Mouse (Mus musculus): ENCODE data around the gene Cdc25b. TPM values are rescaled to one million over a fixed set of nuclear protein-coding genes. Genes with fewer than 3 reads are reported as not detected.

Cdc25b gene
- polyA plus RNA-seq, 1 experiment from 2014 or later, result 38.7 TPM

- no peaks in the 10 kb centered on the region for H3K4me1 ChIP-seq (replicated peaks; ENCODE audit: control insufficient read depth, insufficient read depth)
- no peaks in the 10 kb centered on the region for H3K27me3 ChIP-seq (ENCODE audit: control insufficient read depth, insufficient read depth, low read length)
- no peaks in the 10 kb centered on the region for H3K36me3 ChIP-seq (ENCODE audit: control insufficient read depth, insufficient read depth, low read length)
- no peak overlapping the region for H3K4me2 ChIP-seq (replicated peaks; ENCODE audit: low read depth)
- WGBS, result 74% methylated on average over 7 of the region's 7 CpGs
- H3K9me3 ChIP-seq (ENCODE audit: control insufficient read depth, low read length), result 0 out of 2 replicates have a peak, but pooled peaks cover 3% of the 10 kb centered on the region
- ATAC-seq (ENCODE audit: low FRiP score, low TSS enrichment) (no peak), DNase-seq (ENCODE audit: low spot score) (no peak)
- H3K4me3 ChIP-seq (ENCODE audit: low read depth, low read length), result no peak overlapping the region
- no peak overlapping the region for H3K9ac ChIP-seq (ENCODE audit: low read length)
- no peak for TF ChIP-seq CTCF (IDR thresholded peaks at IDR 0.05; ENCODE audit: low read depth)
- TF ChIP-seq EP300 (optimal IDR thresholded peaks at IDR 0.05), result no peak
- H3K27ac ChIP-seq (replicated peaks), result no peak overlapping the region
Measured at GRCm38 (mm10) chr2:131163924-131164323, 22.8 kb upstream of the Cdc25b start.

DNA sequence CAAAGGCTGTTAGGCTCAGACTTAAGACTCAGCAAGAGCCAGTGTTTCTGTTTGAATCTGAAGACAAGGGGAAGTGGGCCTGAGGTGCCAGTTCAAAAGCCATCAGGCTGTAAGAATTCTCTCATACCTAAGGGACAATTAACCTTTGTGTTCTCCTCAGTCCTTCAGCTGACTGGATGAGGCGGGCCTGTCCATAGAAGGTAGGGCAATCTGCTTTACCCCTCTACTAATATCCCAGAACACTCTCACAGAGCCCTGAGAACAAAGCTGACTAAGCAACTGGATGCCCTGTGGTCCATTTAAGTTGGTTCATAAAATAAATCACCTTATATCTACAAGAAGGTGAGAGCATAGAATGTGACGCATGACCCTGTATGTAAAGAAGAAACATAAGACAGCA lies 20.6 kb upstream of the Cdc25b start:
- no peak overlapping the region for H3K4me2 ChIP-seq (replicated peaks; ENCODE audit: low read depth)
- no peaks in the 10 kb centered on the region for H3K4me1 ChIP-seq (replicated peaks; ENCODE audit: control insufficient read depth, insufficient read depth)
- ATAC-seq (ENCODE audit: low FRiP score, low TSS enrichment), result no peak
- no peaks in the 10 kb centered on the region for H3K36me3 ChIP-seq (ENCODE audit: control insufficient read depth, insufficient read depth, low read length)
- H3K9ac ChIP-seq (ENCODE audit: low read length), result no peak overlapping the region
- DNase-seq (ENCODE audit: low spot score), result no peak
- H3K27me3 ChIP-seq (ENCODE audit: control insufficient read depth, insufficient read depth, low read length), result no peaks in the 10 kb centered on the region
- H3K27ac ChIP-seq (replicated peaks), result no peak overlapping the region
- WGBS, result 88% methylated on average over 2 of the region's 2 CpGs
- TF ChIP-seq CTCF (IDR thresholded peaks at IDR 0.05; ENCODE audit: low read depth) (no peak), EP300 (optimal IDR thresholded peaks at IDR 0.05) (no peak)
- no peak overlapping the region for H3K4me3 ChIP-seq (ENCODE audit: low read depth, low read length)
- 0 out of 2 replicates have a peak, but pooled peaks cover 3% of the 10 kb centered on the region for H3K9me3 ChIP-seq (ENCODE audit: control insufficient read depth, low read length)

GRCm38 (mm10) chr2:131167984-131168383 lies 18.8 kb upstream of the Cdc25b start:
- H3K9ac ChIP-seq (ENCODE audit: low read length), result no peak overlapping the region
- H3K4me1 ChIP-seq (replicated peaks; ENCODE audit: control insufficient read depth, insufficient read depth), result no peaks in the 10 kb centered on the region
- WGBS, result 68% methylated on average over 6 of the region's 6 CpGs
- no peak overlapping the region for H3K4me3 ChIP-seq (ENCODE audit: low read depth, low read length)
- 0 out of 2 replicates have a peak, but pooled peaks cover 3% of the 10 kb centered on the region for H3K9me3 ChIP-seq (ENCODE audit: control insufficient read depth, low read length)
- no peak overlapping the region for H3K4me2 ChIP-seq (replicated peaks; ENCODE audit: low read depth)
- H3K36me3 ChIP-seq (ENCODE audit: control insufficient read depth, insufficient read depth, low read length), result 0 out of 2 replicates have a peak, but pooled peaks cover 2% of the 10 kb centered on the region
- ATAC-seq (ENCODE audit: low FRiP score, low TSS enrichment) (no peak), DNase-seq (ENCODE audit: low spot score) (no peak)
- H3K27ac ChIP-seq (replicated peaks), result no peak overlapping the region
- no peaks in the 10 kb centered on the region for H3K27me3 ChIP-seq (ENCODE audit: control insufficient read depth, insufficient read depth, low read length)
- TF ChIP-seq EP300 (optimal IDR thresholded peaks at IDR 0.05) (no peak), CTCF (IDR thresholded peaks at IDR 0.05; ENCODE audit: low read depth) (no peak)

- 0 out of 2 replicates have a peak, but pooled peaks cover 2% of the 10 kb centered on the region for H3K36me3 ChIP-seq (ENCODE audit: control insufficient read depth, insufficient read depth, low read length)
- H3K27me3 ChIP-seq (ENCODE audit: control insufficient read depth, insufficient read depth, low read length), result no peaks in the 10 kb centered on the region
- no peak overlapping the region for H3K4me3 ChIP-seq (ENCODE audit: low read depth, low read length)
- H3K9ac ChIP-seq (ENCODE audit: low read length), result no peak overlapping the region
- no peak for ATAC-seq (ENCODE audit: low FRiP score, low TSS enrichment)
- no peak overlapping the region for H3K4me2 ChIP-seq (replicated peaks; ENCODE audit: low read depth)
- DNase-seq (ENCODE audit: low spot score), result no peak
- H3K9me3 ChIP-seq (ENCODE audit: control insufficient read depth, low read length), result 0 out of 2 replicates have a peak, but pooled peaks cover 3% of the 10 kb centered on the region
- 50% methylated on average over 1 of the region's 1 CpGs for WGBS
- TF ChIP-seq CTCF (IDR thresholded peaks at IDR 0.05; ENCODE audit: low read depth) (no peak), EP300 (optimal IDR thresholded peaks at IDR 0.05) (no peak)
- no peak overlapping the region for H3K27ac ChIP-seq (replicated peaks)
- H3K4me1 ChIP-seq (replicated peaks; ENCODE audit: control insufficient read depth, insufficient read depth), result 0 out of 2 replicates have a peak, but pooled peaks cover under 1% of the 10 kb centered on the region
Measured at GRCm38 (mm10) chr2:131168914-131169313, 17.8 kb upstream of the Cdc25b start.

DNA sequence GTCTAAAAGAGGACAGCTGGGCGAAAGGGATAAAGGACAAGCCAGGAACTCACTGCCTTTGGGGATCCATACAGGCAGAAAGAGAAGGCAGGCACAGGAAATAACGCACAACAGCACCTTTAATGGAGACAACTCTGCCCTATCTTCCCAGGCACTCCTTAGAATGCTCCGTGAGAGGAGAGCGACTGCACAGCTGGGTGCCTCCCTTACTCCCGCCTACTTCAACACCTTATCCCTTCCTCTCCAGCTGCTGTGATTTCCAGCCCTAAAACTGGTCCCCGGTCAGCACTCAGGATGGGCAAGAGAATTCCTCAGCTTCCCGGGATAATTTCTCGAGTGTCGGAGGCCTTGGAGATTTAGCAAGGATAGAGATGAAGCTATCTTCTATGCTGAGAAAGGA lies 15.8 kb upstream of the Cdc25b start:
- Histone ChIP-seq H3K4me3 (ENCODE audit: low read depth, low read length) (no peak overlapping the region), H3K9me3 (ENCODE audit: control insufficient read depth, low read length) (no peaks in the 10 kb centered on the region), H3K4me2 (replicated peaks; ENCODE audit: low read depth) (peak overlapping the region; percentile 29), H3K9ac (ENCODE audit: low read length) (no peak overlapping the region), H3K27ac (replicated peaks) (no peak overlapping the region), H3K27me3 (ENCODE audit: control insufficient read depth, insufficient read depth, low read length) (no peaks in the 10 kb centered on the region), H3K4me1 (replicated peaks; ENCODE audit: control insufficient read depth, insufficient read depth) (peaks cover 5% of the 10 kb centered on the region; the same call in 1 of the 2 replicates), H3K36me3 (ENCODE audit: control insufficient read depth, insufficient read depth, low read length) (0 out of 2 replicates have a peak, but pooled peaks cover 2% of the 10 kb centered on the region)
- WGBS, result 42% methylated on average over 9 of the region's 9 CpGs
- TF ChIP-seq CTCF (IDR thresholded peaks at IDR 0.05; ENCODE audit: low read depth) (no peak), EP300 (optimal IDR thresholded peaks at IDR 0.05) (no peak)
- DNase-seq (ENCODE audit: low spot score), result no peak
- ATAC-seq (ENCODE audit: low FRiP score, low TSS enrichment), result no peak

GRCm38 (mm10) chr2:131171401-131172104 lies 15.2 kb upstream of the Cdc25b start:
- H3K4me1 ChIP-seq (replicated peaks; ENCODE audit: control insufficient read depth, insufficient read depth), result peaks cover 5% of the 10 kb centered on the region; the same call in 1 of the 2 replicates
- TF ChIP-seq CTCF (IDR thresholded peaks at IDR 0.05; ENCODE audit: low read depth) (peak; percentile 44), EP300 (optimal IDR thresholded peaks at IDR 0.05) (no peak)
- ATAC-seq (ENCODE audit: low FRiP score, low TSS enrichment) (0 out of 2 replicates have a peak, but pooled peaks have one; percentile 27), DNase-seq (ENCODE audit: low spot score) (peak; percentile 56)
- no peaks in the 10 kb centered on the region for H3K9me3 ChIP-seq (ENCODE audit: control insufficient read depth, low read length)
- no peak overlapping the region for H3K27ac ChIP-seq (replicated peaks)
- peak overlapping the region; percentile 27; the same call in 1 of the 2 replicates for H3K9ac ChIP-seq (ENCODE audit: low read length)
- 36% methylated on average over 43 of the region's 43 CpGs for WGBS
- peak overlapping the region; percentile 29 for H3K4me2 ChIP-seq (replicated peaks; ENCODE audit: low read depth)
- 0 out of 2 replicates have a peak, but pooled peaks cover 2% of the 10 kb centered on the region for H3K36me3 ChIP-seq (ENCODE audit: control insufficient read depth, insufficient read depth, low read length)
- no peaks in the 10 kb centered on the region for H3K27me3 ChIP-seq (ENCODE audit: control insufficient read depth, insufficient read depth, low read length)
- H3K4me3 ChIP-seq (ENCODE audit: low read depth, low read length), result peak overlapping the region; percentile 12; the same call in 1 of the 2 replicates

Measured in stomach, postnatal 0 days (tissue).